Mouse (Mus musculus): ENCODE data around the gene Tspan5.

DNA sequence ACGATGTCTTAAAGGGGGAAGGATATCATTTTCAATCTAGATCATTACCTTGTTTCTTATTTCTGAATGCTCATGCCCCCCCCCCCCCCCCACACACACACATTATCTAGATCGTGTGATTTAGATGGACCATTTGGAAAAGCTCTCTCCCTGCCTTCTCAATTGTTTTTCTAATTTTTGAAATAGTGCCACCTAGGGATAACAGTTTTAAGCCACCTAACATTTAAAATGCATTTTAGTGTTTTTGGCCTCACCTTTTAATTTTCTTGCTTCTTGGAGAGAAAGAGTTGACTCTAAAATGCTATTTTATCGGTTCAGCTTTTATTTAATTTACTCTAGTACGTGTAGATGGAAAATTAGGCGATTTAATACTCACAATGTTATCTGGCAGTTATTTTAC is 94.9 kb downstream of the Tspan5 start:
- TF ChIP-seq POLR2A (IDR thresholded peaks at IDR 0.05; ENCODE audit: low read depth, low read length) (no peak), CTCF (conservative IDR thresholded peaks at IDR 0.05; ENCODE audit: insufficient read depth, insufficient read length, low read depth, low read length) (no peak)
